Mouse (Mus musculus): Measurements from ENCODE around the gene Ptk7.
"Not testable (repeated sequence)": the region's sequence is repeated elsewhere in the genome, so short reads cannot be mapped to it uniquely, and the experiment has no call there.

Gene Ptk7

GRCm38 (mm10) chr17:46605126-46605525 lies 24.2 kb downstream of the Ptk7 start:
- no peak for DNase-seq

GRCm38 (mm10) chr17:46603229-46603628 lies 26.1 kb downstream of the Ptk7 start:
- DNase-seq, result no peak

GRCm38 (mm10) chr17:46602212-46602611 lies 27.1 kb downstream of the Ptk7 start:
- DNase-seq, result peak; percentile 74

GRCm38 (mm10) chr17:46600569-46600968 lies 28.7 kb downstream of the Ptk7 start:
- no peak for DNase-seq

GRCm38 (mm10) chr17:46598963-46599362 lies 30.3 kb downstream of the Ptk7 start:
- DNase-seq, result no peak

- DNase-seq, result no peak
These were observed 31.3 kb downstream of the Ptk7 start for GRCm38 (mm10) chr17:46597956-46598355.

GRCm38 (mm10) chr17:46595336-46595735 lies 34.0 kb downstream of the Ptk7 start:
- no peak for DNase-seq

- DNase-seq, result no peak
These were observed 34.7 kb downstream of the Ptk7 start for GRCm38 (mm10) chr17:46594606-46595005.

- DNase-seq, result no peak
These were observed 36.2 kb downstream of the Ptk7 start for GRCm38 (mm10) chr17:46593124-46593523.

- peak; percentile 47 for DNase-seq
These were observed 37.9 kb downstream of the Ptk7 start for GRCm38 (mm10) chr17:46591406-46591805.

- DNase-seq, result no peak
These were observed 38.9 kb downstream of the Ptk7 start for GRCm38 (mm10) chr17:46590439-46590838.

GRCm38 (mm10) chr17:46589635-46590314 lies 39.5 kb downstream of the Ptk7 start:
- no peak for DNase-seq

GRCm38 (mm10) chr17:46588913-46589312 lies 40.4 kb downstream of the Ptk7 start:
- DNase-seq, result no peak

- no peak for DNase-seq
These were observed 41.1 kb downstream of the Ptk7 start for GRCm38 (mm10) chr17:46588173-46588572.

GRCm38 (mm10) chr17:46586327-46586726 lies 43.0 kb downstream of the Ptk7 start:
- DNase-seq, result no peak

GRCm38 (mm10) chr17:46578650-46579049 lies 50.7 kb downstream of the Ptk7 start:
- no peak for DNase-seq

- peak; percentile 41 for DNase-seq
These were observed 53.2 kb downstream of the Ptk7 start for GRCm38 (mm10) chr17:46576070-46576469.

- no peak for DNase-seq
These were observed 54.8 kb downstream of the Ptk7 start for GRCm38 (mm10) chr17:46574535-46574934.

- DNase-seq, result no peak
These were observed 58.3 kb downstream of the Ptk7 start for GRCm38 (mm10) chr17:46571005-46571404.

GRCm38 (mm10) chr17:46559146-46559545 lies 70.2 kb downstream of the Ptk7 start:
- DNase-seq, result no peak

- no peak for DNase-seq
These were observed 71.2 kb downstream of the Ptk7 start for GRCm38 (mm10) chr17:46558151-46558550.

- not testable (repeated sequence) for DNase-seq
These were observed 72.0 kb downstream of the Ptk7 start for GRCm38 (mm10) chr17:46557321-46557720.

GRCm38 (mm10) chr17:46556584-46556945 lies 72.7 kb downstream of the Ptk7 start:
- DNase-seq, result peak; percentile 79

- peak; percentile 97 for DNase-seq
These were observed 73.4 kb downstream of the Ptk7 start, which contains the start of gene Srf for GRCm38 (mm10) chr17:46555673-46556583. Gene Srf, minus strand, starts transcription at chr17:46556175.
